Mouse (Mus musculus) ovary, postnatal 10 days (tissue): Measurements from ENCODE around the gene Ifi206.
"Not testable (repeated sequence)": the region's sequence is repeated elsewhere in the genome, so short reads cannot be mapped to it uniquely, and the experiment has no call there.

Experiments used
- DNase-seq: peaks from one replicate; pipeline ENCODE4 v3.0.0; 2022; ENCODE audit warnings: low spot score

The Ifi206 gene

DNA sequence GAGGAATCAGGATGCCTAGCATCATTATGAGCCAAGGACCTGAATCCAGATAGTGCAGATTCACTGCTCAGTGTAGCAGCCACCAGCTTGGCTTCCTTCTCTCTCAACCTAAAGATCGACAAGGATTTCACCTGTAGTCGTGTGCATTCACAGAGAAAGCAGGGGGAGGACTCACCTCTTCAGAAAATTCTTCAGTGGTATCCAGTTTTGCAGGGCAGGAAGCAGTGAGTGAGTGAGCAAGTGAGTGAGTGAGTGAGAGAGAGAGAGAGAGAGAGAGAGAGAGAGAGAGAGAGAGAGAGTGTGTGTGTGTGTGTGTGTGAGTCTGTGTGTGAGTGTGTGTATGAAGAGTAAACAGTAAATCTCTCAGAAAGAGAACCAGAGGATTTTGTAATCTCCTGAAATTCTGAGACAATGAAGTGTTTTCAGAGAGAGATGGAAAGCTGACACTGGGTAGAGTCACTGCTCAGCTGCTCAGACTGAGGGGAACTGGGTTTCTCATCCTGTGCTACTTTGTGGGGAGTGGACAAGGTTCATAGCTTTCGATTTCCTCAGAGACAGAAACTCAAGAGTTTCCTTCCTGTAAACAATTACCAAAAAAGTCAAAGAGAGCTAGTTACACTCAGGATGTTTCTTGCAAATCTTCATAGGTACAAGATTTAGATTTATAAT is at the start of gene Ifi206:
TSS of gene Ifi206 (minus strand) at position 230 of the 669 bp plus-strand sequence.
- DNase-seq: not testable (repeated sequence)

DNA sequence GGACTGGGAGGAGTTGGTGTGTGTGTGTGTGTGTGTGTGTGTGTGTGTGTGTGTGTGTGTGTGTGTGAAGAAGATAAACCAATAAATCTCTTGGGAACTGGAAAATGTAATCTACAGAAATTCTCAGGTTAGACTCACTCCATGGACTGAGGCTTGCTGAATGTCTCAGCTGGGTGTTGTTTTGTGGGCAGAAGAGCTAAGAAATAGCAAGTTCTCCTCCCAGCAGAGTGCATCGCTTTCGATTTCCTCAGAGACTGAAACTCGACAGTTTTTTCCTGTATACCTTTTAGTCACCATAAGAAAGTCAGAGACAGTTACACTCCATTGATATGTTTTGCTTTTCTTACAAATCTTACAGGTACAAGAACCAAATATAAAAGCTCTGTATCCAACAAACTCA is 45.0 kb upstream of the Ifi206 start, which contains the start of gene Ifi214:
TSS of gene Ifi214 (minus strand) at position 167 of the 400 bp plus-strand sequence.
- DNase-seq: not testable (repeated sequence)

DNA sequence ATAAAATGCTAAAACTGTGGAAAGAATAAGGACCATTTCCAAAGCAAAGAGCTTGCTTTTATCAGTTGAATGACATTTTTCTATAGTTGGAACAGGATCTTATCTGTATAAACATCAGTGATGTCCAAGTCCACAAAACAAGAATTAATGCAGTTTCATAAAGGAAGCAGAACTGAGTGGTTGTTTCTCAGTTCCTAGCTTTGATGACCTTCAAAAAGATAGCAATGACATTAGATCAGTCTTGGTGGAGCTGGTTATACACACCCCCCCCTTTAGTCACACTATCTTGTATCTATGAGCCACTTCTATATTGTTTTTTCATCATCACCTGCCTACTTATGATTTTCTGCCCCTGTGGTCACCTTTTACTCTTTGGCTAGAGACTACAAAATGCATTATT is 30.6 kb upstream of the Ifi206 start:
- no peak for DNase-seq

DNA sequence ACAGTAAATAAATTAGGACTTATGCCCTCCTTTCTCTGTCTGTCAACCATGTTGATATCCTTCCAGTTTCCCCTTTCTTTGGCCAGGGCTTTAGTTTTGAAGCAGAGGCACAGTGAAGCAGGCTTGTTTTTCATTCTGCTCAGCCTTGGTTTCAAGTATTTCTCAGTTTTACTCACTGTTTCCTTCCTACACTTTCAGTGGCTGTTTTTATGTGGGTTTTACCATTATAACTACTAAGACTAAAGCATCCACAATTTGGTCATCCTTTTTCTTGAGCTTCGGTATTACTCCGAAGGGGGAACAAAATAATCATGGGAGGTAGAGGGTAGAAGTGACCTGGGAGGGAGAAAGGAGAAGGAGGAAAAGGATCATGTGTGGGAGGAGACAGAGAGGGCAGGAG is 19.8 kb upstream of the Ifi206 start:
- DNase-seq: not testable (repeated sequence)

DNA sequence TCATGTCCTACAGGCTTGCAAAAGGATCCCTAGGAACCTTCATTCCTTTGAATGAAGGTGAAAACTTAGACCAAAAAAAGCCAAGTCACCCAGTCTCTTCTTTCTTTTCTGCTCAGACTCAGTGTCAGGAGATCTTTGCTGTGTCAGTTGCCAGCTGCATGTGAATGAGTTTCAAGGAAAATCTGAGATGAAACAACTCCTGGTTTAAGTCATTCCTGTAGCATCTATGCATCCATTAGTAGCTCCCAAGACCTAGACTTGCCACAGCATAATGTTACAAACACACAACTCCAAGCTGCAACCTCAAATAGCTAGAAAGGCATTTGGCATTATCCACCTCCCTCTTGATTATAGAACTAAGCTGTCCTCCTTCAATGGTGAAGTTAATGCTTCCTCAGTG is 642 bp upstream of the Ifi206 start:
- not testable (repeated sequence) for DNase-seq

DNA sequence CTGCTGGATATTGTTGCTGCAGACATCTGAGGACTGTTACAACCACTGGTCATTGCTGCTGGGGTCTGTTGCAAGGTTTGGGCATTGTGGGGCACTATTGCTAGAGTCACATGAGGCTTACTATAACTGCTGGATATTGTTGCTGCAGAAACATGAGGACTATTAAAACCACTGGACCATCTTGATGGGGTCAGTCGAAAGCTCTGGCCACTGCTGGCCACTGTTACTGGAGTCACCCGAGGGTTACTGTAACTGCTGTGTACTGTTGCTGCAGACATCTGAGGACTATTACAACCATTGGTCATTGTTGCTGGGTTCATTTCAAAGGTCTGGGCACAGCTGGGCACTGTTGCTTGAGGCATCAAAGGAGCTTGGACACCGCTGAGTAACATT is 9.7 kb downstream of the Ifi206 start:
- not testable (repeated sequence) for DNase-seq

DNA sequence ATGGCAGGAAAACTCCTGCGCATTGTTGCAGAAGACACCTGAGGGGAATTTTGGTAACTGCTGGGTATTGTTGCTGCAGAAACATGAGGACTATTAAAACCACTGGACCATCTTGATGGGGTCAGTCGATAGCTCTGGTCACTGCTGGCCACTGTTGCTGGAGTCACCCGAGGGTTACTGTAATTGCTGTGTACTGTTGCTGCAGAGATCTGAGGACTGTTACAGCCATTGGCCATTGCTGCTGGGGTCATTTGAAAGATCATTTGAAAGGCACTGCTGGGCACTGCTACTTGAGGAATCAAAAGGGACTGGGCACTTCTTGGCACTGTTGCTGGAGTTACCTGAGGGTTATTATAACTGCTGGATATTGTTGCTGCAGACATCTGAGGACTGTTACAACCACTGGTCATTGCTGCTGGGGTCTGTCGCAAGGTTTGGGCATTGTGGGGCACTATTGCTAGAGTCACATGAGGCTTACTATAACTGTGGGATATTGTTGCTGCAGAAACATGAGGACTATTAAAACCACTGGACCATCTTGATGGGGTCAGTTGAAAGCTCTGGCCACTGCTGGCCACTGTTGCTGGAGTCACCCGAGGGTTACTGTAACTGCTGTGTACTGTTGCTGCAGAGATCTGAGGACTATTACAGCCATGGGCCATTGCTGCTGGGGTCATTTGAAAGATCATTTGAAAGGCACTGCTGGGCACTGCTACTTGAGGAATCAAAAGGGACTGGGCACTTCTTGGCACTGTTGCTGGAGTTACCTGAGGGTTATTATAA is 10.3 kb downstream of the Ifi206 start:
- DNase-seq: not testable (repeated sequence)

DNA sequence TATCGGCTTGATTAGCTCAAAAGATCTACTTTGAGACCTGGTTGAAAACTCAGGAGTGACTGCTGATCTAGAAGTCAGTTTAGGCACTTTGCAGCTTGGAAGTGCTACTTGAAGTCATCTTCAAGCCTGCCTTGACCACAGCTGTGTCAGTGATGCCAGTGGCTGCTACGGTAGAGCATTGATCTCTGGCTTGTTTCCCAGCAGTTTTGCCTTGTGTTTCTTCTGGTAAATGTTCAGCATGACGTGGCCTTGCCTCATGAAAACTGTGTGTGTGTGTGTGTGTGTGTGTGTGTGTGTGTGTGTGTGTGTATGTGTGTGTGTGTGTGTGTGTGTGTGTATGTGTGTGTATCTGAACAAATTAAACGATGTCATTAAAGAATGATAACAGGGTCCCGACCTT is 34.1 kb downstream of the Ifi206 start:
- DNase-seq: no peak

DNA sequence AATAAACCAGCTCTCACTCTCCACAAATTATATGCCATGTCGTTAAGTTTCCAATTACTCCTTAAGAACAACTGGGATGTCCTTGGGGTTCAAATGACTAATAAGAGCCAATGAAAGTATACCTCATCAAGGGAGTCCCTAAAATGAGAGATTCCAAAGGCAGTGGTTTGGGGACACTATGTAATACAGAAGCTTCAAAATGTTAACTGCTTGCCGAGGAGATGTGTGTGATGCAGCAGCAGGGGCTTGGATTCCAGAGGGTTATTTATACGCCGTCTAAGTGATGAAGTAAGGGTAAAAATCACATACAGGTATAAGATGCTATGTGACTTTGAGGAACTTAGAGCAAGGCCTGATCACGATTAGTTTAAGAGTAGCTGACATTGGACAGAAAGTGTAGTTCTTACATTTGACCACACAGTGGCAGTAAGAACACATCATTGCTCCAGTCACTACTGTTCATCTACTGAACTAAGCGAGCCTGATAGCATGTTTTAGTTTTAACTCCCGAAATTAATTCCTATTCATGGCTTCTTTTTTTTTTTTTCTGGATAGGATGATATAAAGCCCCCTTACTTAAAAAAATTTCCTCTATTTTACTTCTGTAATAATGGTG is 34.6 kb downstream of the Ifi206 start:
- DNase-seq: no peak

DNA sequence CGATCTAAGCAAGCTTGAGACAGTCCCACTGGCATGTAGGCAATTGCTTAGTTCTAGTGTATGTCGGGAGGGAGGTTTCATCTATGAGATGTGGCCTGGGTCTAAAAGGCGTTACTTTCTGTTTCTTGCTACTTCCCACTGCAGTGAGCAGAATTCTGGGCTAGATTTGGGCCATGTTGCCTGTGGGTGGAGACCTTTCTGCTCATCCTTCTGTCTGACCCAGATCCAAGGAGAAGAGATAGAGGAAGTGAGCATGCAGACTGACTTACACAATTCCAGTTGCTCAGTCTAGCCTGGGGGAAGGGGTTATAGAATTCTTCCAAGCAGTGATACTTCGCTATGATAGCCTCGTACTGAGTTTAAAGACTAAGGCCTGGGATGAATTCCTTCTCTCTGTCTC is 39.2 kb downstream of the Ifi206 start:
- no peak for DNase-seq

DNA sequence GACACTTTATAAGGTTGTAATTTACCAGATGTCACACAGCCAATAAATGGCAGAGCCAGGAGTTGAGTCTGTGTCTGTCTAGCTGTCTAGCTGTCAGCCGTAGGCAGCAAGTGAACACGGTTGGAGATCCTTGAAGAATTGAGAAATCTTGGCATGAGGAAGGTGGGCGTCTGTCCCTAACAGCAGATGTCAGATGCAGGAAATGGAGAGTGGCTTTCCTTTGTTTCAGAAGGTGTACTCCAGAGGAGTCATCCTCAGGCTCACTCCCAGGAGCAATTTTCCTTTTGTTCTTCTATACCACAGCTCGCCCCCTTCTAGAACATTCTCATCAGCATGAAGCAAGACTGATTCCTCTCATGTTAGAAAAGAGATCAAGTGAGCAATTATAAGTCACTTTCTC is 40.2 kb downstream of the Ifi206 start:
- no peak for DNase-seq

DNA sequence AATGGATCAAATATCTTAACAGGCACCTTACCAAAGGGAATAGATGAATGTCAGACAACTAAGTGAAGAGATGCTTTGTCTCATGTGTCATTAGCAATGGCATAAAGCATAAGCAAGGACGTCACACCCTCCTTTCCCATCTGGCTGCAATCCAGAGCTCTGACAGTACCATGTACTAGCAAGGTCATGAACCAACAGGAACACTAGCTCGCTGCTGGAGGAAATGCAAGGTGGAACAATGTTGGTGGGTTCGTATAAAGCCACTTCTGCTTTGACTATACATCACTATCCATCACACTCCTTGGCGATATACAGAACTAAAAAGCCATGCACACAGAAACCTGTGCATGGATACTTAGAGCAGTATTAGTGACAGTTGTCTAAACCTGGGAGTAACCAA is 43.8 kb downstream of the Ifi206 start:
- DNase-seq: no peak

DNA sequence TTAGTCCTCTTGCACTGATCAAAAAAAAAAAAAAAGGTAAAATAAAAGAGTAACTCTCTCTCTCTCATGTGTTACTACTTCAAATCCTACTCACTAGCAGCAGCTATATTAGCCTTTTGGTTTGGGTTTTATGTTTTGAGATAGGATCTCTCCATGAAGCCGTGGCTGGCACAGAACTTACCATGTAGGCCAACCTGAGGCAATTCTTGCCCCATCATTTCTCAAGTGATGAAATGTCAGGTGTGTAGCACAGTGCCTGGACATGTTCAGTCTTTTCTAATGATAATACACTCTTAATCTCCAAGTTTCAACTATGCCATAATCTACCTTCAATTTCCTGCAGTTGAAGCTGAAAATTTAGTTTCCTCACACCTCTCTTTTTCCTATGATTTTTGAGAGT is 47.8 kb downstream of the Ifi206 start:
- DNase-seq: no peak

DNA sequence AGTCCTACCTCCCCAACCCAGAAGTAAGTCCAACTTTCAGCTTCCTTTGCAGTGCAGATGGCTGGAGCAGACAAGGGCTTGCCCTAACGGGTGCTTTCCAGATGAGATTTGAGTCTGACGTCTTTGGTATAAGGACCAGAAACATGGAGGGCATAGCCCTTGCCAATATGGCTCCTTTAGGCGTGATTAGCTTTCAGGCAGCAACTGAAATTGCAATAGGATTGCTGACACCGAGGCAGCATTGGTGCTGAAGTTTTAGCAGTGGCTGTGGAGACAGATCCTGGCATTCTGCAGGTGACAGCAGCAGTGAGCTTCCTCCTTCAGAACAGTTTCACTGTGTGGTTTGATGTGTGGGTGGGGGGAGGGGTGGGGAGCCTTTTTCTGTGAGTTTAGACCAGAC is 49.6 kb downstream of the Ifi206 start:
- no peak for DNase-seq

DNA sequence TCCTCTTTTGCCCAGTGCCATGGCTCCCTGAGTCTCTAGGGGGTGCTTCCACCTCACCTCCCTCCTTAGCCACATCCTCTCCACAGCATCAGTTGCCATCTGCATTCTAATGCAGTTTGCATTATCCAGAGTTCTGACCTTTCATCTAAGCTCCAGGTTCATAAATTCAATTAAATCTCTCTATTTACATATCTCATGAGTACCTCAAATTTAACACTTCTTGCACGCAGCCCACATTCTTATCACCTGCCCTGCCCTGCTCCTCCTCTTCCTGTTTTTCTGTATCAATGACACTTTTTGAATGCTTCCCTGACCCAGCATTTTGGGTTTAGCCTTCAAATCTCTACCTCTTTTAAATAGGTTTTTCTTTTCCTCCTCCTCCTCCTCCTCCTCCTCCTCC is 50.2 kb downstream of the Ifi206 start:
- no peak for DNase-seq

DNA sequence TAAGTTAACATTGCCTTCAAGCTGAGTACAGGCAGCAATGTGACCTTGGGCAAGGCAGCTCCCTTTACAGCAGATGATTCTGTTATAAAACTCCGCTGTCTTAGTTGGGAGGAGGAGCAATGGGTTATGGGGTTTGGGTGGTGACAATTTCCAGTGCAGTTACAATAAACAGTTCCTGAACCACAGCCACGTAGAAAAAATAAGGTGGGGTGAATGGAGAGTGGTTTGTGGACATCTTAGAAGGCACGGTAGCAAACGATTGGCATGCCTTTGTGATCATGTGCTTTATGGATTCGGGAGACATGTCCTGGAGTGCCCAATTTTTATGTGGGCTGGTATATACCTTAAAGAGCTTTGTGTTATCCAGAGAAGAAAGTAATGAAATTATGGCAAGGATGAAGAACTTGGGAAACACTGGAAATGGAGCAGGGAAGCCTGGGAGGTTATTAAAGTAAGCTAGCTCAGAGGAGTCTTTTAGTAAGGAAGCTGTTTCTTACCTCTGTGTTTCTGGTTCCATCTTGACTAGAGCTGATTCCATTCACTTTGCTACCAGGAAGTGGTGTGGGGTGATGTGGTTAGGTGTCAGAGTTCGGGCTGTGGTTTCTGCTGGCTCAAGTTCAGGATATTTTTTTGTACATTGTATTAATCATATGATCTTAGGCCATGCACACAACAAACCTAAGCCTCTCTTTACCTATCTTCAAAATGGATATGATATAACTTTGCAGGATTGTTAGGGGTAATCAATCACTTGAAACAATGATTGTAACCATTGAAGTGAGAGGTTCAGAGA is 53.5 kb downstream of the Ifi206 start:
- DNase-seq: no peak

DNA sequence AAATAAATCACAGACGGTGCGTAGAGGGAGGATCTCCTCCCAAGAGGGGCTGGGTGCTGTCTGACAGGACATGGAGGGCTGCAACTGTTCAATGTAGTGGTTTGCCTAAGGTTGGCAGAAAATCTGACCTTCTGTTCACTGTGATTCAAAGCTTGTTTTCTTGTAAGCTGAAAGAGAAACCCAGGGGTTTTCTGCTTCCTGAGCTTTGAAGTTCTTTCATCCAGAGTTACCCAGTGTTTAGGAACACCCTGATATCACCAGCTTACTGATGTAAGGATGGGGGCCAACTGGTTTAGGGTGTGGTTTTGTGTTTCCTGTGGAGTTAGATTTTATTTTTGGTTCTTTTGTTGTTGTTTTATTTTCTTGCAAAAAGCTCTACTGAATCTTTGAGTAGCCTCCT is 58.4 kb downstream of the Ifi206 start:
- no peak for DNase-seq

DNA sequence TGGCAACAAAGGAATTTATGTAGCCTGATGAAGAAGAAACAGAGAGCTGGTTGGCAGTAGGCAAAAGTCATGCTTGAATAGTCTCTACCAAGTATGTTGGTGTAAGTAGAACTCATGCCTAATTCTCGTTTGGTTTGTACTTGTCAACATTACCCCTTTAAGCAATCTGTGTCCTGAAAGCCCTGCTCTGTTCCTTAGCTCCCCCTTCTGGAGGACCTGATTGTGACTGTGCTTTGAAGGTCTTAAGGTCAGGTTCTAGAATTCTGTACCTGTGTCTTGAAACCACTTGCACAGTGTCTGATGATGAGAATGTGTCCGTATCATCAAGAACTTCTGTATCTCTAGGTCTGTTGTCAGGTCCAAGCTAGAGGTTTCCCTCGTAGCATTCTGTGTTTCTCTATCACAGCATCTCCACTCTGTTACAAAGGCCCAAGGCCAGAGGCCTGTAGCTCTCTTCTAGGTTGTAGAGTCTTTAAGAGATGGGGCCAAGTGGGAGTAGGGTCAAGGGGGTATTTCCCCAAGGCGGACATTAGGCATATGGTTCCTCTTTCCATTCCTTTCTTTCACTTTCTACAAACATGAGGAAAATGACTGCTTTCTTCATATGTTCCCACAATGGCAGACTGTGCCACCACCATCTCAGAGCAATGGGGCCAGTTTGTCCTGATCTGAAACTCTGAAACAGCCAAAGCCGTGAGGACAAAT is 60.7 kb downstream of the Ifi206 start:
- no peak for DNase-seq

DNA sequence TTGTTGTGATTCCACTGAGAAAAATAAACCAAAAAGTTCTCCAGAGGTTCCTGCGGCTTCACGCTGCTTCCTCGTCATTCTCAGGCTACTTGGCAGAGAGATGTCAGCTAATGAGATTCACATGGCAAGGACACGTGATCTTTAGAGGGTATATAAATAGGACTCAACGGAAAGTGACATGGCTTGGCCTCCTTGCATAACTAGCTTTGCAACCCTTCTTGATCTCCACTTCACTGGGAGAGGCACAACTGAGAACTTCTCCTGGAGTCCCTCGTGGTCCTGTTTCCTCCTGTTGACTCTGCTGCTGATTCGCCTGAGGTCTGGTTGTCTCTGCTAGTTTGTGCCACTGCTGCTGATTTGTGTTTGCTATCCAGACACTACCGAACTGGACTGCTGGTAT is 63.5 kb downstream of the Ifi206 start:
- DNase-seq: no peak

DNA sequence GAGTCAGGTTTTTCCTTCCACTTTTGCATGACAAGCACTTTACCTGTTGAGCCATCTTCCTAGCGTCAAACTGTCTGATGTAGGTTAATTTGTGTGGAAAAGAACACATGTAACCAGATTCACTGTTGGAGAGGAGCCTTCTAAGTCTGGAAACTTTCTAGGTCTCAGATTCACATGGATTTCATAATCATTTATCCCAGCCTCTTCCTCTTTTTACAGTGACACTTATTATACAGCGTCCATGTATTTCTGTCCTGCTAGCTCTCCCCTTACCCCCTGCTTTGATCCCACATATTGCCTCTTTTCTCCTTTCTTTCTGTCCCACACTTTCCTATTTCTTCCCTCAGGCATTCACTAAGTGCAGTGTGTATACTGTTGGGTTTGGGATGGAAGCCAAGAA is 64.5 kb downstream of the Ifi206 start:
- no peak for DNase-seq

DNA sequence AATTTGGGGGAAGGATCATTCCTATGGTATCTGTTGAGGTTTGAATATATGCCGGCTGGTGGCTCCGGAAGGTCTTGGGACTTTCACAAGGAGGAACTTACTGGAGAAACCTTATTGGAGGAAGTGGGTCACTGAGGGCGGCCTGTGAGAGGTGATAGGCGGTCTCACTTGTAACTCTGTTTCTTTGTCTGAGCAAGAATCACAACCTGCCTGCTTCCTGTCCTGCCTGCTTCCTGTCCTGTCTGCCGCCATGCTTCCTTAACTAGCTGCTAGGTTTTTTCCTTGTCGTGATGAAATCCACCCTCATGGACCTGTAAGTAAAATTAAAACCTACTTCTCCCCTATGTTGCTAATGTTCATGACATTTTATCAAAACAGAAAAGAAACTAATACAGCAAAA is 70.5 kb downstream of the Ifi206 start:
- DNase-seq: no peak
